Mouse (Mus musculus): ENCODE data around the gene Mogs.

The Mogs gene

DNA sequence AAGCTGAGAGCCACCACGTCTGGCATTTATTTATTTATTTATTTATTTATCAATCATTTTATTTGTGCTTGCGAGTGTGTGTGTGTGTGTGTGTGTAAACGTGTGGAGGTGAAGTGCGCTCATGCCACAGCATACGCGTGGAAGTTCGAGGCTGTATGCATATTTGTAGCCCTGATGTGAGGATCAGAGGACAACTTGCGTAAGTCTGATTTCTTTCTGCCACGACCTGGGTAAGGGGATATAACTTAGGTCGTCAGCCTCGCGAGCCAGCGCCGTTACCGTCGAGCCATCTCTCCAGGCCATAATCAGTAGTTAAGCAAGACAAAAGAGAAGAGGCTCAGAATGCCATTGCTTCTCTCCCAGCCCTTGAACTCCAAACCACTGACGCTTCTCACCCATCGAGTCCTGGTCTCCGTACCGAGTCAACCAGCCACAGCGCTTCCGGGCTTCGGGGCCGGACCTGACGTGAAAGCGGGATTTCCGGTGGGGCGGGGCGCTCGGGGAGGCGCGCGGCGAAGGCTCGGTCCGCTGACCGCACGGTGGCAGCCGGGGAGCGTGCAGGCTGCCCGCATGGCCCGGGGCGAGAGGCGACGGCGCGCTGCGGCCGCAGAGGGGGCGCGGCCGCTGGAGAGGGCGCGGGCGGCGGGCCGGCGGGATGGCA is at the start of gene Mogs:
Gene Mogs, plus strand, starts transcription at position 486 of the 661 bp plus-strand sequence.
- DNase-seq (ENCODE audit: extremely low spot score) = peak; percentile 93

DNA sequence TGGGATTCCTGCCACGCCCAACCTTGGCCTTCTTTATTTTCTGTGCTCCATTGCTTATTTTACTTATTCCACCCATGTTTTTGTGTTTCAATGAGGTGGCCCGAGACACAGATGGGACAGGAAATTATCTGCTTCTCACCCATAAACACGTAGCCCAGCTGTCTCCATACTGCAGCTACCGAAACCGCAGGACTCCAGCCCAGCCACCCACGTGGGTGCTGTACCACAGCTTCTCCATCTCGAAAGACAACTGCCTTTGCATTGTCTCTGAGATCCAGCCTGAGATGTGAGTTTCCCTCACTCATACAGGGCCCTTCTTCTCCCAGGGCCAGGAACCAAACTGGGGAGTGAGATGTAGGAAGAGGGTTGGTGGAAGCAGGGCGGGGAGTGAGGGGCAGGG is 49.3 kb upstream of the Mogs start:
- DNase-seq (ENCODE audit: extremely low spot score) = no peak

DNA sequence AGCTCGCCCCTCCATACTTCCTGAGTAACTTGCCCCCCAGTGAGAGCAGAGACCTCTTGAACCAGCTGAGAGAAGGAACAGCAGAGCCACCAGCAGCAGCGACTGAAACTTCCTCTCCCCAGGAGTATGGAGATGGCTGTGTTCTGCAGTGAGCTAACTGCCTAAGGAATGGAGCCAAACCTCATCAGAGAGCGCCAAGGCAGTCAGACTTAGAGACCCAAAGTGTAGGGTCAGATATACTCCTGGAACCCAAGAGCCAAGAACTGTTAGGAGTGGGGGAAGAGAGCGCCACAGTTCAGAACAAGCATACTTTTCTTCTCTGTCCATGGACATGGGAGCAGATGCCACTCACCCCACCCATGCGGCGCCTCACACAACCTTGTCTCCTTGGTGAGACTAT is 48.9 kb upstream of the Mogs start:
- DNase-seq (ENCODE audit: extremely low spot score) = no peak

DNA sequence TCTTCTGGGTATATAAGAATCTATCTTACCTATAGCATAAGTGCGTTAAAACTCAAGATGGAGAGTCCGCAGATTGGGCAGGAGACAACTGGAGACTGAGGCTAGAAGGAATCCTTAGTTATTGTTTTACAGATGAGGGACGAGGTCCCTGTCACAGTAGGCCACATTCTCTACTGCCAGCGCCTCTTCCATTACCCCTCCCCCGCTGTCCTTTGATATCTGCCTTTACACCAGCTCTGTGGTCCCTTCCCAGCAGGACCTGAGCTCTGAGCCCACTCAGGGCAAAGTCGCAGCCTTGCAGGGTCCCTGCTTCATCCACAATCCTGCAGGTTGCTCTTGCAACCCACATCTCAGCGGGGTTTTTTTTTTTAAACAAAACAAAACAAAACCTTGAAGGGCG is 47.1 kb upstream of the Mogs start:
- DNase-seq (ENCODE audit: extremely low spot score) = no peak

DNA sequence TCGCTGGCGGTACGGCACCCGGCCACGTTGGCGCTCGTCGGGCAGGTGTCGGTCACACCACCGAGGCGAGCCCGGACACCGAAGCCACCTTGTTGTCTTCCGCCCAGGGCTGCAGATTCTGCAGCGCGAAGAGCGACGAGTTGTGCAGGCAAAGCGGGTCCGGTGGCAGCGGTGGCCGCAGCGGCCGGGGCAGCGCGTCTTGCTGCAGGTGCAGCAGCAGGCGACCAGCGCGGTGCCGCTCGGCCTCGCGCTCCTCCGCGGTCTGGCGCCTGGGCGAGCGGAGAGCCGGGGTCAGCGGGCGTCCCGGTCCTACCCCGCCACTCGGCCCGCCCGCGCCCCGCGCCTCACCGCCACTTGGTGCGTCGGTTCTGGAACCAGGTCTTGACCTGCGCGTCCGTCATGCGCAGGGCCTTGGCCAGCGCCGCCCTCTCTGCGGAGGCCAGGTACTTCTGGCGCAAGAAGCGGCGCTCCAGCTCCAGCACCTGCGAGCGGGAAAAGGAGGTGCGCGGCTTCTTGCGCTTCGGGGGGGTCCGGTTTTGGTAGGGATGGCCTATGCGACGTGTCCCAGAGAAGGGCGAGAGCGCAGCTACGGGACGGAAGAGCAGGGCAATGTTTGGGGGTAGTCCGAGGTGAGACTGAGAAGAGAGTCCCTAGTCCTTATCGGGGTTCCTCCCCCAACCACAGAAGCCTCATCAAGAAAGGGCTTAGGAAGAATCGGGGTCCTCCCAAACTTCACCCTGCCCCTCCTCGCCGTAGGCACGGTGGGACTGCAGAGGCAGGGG is 46.4 kb upstream of the Mogs start:
- no peak for DNase-seq (ENCODE audit: extremely low spot score)

DNA sequence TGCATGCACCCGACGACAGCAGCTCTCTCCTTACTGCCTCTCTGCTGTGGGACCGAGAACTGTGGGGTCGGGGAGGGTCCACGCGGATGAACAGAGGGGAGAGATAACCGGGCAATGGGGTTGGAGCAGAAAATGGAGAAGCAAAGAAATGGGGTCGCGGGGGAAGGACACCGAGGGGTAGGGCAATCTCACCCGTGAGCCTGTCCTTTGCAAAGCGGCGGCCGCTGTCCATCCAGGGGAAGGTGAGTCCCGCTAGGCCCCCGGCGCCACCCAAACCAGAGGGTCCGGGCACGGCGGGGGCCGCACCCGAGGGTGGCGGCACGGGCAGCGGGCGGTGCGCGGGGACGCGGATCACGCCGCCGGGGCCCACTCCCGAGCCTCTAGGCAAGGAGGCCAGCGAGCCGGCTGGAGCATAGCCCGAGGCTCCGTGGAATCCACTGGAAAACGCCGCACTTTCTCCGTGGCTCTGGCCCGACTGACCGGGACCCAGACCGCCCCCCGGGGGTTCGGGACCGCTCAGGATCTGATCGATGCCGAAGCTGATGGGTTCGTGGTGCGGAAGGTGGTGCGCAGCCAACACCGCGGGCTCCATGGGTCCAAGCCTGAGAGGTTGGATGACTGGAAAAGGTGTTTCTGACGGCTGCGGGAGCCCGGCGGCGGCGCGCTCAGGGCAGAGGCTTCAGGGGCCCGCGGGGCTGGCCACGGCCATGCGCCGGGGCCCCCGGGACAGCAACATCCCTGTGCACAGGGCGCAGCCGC is 45.6 kb upstream of the Mogs start:
- DNase-seq (ENCODE audit: extremely low spot score) = peak; percentile 43

DNA sequence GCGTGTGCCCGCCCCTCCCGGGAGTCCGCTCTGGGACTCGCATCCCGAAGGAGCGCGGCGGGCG is 45.2 kb upstream of the Mogs start, which contains the start of gene Tlx2:
Gene Tlx2, minus strand, starts transcription at position 47 of the 64 bp plus-strand sequence.
- DNase-seq (ENCODE audit: extremely low spot score) = no peak

DNA sequence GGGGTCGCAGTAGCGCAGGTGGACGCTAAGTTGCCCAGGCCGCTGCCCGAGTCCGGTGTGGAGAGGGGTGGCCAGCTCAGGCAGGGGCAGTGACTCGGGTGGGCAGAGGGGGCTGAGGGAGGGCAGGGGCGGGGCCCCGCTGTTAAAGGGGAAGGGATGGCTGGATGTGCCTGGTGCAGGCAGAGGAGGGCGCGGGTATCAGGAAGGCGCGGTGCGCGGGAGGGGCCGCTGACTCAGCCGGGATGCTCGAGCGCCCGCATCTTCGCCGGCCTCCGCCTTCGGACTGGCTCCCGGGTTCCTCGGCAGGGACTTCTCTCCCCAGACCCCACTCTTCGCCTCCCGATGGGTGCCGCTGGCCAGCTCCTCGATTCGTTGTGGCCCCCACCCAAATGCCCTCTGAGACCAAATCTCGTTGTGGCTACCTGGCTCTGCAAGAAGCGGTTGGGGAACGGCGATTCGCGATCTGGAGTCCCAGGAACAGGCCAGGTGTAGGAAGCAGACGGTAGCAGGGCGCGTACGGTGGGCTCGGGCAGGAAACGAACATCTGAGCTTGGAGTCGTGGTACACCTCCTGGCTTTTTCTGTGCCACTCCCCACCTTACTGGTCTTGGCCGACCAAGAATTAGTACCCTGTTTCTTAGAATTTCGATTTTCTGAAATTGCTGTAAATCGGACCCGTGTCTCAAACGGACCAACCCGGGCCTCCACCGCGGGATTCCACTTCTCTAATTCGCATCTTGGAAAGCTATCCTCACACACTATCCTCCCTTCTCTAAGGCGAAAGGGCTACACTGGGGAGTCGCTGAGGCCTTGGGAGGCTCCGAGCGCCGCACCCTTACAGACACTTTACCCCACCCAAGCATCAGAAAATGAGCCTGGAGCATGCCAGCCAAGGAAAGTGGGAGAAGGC is 44.7 kb upstream of the Mogs start:
- DNase-seq (ENCODE audit: extremely low spot score) = peak; percentile 68

DNA sequence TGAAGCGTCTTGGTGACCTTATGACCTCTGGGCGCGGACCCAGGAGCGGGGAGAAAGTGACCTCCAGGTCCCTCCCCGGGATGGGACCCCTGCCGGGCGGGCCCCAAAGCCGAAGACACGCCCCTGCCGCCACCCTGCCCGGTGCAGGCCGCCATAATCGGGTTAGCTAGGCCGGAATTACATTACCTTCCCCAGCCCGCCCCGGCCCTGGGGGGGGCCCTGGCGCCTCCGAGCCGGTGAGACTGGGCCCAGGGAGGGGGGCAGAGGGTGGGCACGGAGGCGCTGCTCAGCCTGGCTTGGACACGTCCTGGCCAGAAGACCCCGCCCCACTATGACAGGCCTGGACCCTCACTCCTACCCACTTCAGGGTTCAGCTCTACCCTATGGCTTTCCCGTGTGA is 44.1 kb upstream of the Mogs start:
- DNase-seq (ENCODE audit: extremely low spot score) = no peak

DNA sequence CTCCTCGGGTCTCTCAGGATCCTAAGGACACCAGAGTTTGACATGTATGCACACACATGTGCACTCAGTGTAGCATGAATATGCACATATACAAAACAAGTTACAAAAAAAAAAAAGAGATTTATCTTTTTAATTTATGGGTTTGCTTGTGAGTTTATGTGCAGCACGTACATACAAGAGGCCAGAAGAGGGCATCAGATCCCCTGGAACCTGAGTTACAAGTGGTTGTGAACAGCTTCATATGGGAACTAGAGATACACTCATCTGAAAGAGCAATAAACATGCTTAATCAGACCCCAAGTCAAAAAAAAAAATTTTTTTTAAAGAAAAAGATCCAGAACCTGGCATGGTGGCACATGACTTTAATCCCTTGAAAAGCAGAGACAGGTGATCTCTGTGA is 40.3 kb upstream of the Mogs start:
- DNase-seq (ENCODE audit: extremely low spot score) = no peak

DNA sequence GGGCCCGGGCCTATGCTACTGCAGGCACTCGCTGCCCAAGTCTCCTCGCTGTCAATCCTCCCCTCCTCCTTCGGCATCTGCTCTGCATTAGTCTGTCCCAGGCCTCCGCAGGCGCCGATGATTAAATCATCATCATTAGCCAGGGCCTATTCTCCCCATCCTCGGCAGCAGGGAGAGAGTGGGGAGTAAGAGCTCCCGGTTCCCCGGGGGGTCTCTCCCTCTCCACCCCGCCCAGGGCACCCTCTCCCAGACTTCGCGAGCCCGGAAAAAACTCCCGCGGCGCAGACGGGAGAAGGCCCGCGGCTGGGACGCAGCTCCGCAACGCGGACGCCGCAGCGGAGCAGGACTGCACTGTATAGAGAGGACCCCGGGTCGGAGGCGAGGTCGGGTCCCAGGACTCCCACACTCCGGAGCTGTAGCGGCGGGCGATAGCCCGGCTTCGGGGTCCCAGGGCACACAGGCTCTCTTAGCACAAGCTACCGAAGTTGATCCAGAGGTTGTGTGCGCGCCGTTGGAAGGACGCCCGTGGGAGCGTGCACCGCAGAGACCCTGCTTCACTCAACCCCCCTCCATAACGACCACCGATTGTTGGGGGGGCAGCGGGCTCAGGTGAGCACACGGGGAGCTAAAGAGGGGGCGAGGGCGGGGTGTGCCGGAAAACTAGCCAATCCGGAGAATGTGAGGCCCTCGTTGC is 37.5 kb upstream of the Mogs start, which contains the start of gene Pcgf1:
Gene Pcgf1, plus strand, starts transcription at position 240 of the 694 bp plus-strand sequence.
- DNase-seq (ENCODE audit: extremely low spot score) = peak; percentile 59

DNA sequence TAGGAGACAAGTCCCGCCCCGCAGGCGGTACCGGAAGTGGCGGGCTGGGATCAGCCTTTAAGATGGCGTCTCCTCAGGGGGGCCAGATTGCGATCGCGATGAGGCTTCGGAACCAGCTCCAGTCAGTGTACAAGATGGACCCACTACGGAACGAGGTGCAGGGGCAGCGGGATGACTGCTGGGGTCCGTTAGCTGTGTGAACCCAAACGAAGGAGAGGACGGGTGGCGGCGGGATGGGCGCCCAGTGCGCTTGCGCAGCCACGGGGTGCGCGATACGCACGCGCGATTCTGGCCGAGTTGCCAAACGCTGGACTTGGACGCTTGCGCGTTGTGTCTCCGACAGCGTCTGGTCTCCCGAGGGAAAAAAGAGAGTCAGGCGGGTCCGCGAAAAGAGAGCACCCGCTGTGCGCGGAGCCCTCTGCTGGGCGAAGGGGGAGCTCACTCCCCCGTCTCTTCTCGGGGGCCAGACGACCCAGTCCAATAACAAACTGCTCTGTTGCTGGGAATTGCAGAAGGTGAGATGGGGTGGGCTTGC is 36.9 kb upstream of the Mogs start:
- peak; percentile 99 for DNase-seq (ENCODE audit: extremely low spot score)

DNA sequence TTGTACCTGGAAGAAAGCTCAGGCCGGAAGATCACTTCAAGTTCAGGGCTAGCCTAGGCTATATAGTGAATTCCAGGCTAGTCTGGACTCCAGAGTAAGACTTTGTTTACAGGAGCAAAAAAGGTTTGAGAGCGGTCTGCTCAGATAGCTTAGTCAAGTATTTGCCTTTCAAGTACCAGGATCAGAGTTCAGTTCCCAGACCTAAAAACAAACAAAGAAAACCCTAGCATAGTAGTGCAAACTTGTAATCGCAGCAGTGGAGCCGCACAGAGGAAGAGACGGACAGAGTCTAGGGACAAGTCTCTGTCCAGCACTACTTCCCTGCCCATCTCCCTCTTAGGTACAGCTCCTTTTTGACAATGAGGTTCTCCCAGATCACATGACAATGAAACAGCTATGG is 35.1 kb upstream of the Mogs start:
- no peak for DNase-seq (ENCODE audit: extremely low spot score)

DNA sequence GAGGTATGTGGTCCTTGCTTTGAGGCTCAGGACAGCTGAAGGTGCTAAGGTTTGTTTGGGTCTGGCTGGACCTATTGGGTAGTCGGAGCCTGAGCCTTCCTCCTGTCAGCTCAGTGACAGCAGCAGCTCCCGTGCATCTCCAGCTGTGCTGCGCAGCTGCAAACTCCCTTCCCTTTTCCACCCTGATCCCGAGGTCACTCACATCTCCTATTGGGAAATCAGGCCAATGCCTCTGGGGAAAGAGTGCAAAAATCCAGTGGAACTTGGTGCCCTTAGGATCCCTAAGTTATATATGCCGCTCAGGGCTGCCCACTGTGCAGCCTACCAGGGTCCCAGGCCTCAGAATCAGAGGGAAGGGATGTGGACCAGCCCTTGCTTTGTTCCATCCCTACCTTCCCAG is 31.8 kb upstream of the Mogs start:
- DNase-seq (ENCODE audit: extremely low spot score) = no peak

DNA sequence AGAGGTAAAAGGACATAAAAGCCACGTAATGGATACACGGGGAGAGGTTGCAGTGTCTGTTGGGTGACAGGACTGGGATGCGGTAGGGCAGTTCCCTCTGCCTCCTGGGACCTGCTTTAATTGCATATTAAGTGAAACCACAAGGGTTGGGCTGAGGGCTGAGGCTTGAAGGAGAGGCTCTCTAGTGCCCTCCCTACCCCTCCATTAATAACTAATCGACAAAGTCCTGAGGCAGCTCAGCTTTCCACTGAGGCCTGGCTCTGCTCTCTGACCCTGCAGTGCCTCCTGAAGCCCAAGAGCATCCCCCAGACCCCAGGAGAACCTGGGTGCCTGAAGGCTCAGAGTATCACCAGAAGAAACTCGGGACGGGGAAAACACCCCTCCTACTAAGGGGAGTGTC is 30.8 kb upstream of the Mogs start:
- no peak for DNase-seq (ENCODE audit: extremely low spot score)

DNA sequence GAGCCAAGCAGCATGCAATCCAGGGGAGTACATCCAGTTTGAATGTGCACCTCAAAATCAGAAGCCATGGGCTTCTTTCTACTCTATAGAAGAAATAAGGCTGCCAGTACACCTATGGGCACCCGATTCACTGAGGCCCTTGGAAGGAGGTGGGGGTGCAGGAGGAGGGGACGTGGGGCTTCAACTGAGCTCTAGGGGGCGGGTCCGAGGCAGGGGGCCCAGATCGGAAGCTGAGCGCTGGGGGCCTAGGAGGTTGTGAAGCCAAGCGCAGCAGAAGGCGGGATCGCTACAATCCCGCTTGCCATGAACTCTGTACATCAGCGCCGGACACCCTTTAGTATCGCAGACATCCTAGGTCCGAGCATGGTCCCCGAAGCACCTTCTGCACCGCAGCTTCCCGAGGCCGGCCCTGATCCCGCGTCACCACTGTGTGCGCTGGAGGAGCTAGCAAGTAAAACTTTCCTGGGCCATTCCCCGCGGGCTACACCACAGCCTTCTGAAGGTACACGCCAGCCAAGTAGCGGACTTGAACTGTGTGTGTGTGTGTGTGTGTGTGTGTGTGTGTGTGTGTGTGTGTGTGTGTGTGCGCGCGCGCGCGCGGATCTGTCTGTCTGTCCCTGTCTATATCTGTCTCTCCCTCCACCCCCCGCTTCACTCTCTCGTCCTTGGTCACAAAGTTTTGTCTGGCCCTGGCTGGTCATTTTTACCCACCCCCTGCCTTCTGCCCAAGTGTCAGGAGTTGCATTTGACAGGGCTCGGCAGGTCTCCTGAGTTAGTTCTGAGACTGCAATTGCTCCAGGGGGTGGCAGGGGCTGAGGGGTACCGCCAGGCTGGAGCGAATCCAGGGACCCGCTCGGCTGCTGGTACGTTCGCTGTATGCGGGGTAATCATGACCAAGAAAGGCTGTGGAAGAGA is 28.9 kb upstream of the Mogs start, which contains the start of gene Lbx2:
Gene Lbx2, plus strand, starts transcription at position 247 of the 915 bp plus-strand sequence.
- DNase-seq (ENCODE audit: extremely low spot score) = no peak

DNA sequence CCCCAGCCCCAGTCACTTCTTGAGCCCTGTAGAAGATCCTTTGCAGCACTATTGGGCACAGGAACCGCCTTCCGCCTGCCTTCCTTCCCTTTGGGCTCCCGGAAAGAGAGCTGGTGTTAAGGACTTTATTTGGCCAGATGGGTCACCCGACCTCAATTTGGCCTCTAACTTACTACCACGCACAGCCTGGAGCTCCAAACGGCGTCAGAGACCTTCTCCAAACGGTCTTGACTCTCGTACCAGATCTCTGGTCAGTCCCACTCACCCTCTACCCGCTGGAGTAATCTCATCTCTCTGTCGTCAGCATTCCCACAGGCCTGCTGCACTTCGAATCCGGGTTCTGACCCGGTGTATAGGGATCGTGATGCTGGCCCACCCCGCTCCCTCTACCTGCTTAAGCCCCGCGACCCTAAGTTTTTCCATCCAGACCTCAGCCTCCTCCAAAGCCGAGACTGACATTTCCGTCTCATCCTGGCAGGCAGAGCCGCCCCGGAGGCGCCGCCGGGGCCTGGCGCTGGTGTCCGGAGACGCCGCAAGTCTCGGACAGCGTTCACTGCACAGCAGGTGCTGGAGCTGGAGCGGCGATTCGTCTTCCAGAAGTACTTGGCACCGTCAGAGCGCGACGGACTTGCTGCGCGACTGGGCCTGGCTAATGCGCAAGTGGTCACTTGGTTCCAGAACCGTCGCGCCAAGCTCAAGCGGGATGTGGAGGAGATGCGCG is 27.9 kb upstream of the Mogs start:
- DNase-seq (ENCODE audit: extremely low spot score) = peak; percentile 51

DNA sequence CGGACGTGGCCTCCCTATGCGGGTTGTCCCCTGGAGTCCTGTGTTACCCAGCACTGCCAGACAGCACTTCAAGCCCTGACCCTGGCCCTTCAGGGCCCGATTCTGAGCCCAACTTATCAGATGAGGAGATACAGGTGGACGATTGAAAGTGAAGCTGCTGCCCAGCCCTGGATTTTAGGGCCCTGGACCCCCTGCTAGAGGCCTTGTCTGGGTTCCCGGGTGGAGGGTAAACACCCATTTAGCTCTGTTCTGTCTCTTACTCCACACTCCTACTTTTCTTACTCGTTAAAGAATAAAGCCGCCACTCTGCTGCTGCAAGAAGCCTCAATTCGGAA is 27.4 kb upstream of the Mogs start:
- no peak for DNase-seq (ENCODE audit: extremely low spot score)

DNA sequence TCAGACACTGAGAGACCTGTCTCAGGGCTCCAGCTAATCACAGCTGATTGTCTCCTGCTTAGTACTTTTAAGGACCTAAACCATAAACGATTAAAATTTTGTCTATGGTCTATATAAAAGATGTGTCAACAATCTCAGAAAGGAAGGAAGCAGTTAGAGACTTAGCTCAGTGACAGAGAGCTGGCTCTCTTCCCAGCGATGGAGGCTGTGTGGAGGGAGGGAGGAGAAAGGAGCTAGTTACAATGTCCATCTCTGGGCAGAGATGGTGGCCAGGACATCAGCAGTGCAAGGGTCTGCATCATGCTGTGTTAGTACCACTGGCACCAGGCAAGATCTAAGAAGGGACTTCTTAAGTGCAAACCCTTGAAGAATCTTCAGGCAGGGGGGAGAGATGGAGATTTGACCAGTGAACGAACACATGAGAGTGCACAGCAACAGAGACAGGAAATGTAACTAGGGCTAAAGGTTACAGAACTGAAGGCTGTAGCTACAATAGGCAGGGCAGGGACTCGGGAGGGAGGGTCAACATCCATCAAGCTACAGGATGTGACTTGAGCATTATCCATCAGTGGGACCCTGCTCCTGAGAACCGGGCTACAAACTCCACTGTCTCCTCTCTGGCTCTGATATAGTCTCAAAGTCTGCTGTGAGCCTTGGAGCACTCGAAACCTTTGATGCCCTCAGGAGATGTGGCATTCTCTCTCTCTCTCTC is 22.7 kb upstream of the Mogs start:
- DNase-seq (ENCODE audit: extremely low spot score) = no peak

All from embryo, embryonic 9.5 days (tissue).